Mouse (Mus musculus) natural killer cell, adult 2 months (primary cell): Measurements from ENCODE around the gene Rangap1.

Experiments
- DNase-seq, 2 experiments: peaks; one replicate each; pipeline ENCODE4 v3.0.0; 2022; ENCODE audit warnings: low spot score in 2 of 2

Gene Rangap1

DNA sequence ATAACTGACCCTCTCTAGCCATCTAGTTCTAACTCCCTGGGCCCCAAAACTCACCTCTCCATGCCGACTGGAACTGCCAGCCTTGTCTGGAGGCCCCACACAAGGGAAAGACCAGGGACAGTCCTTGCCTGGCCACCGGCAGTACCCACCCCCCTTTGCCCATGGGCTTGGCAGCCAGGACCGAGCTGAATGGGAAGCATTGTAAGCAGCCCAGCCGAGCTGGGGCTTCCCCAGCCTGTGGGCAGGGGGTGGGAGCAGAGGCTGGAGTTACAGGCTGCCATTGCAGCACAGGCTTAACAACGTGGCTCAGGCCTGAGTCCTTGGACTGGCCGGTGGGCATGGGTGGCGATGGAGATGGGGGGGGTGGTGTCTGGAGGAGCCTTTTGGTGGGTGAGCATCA, 48.2 kb downstream of the Rangap1 start, which contains the start of gene Chadl:
Gene Chadl (minus strand): TSS at position 113 of the 400 bp plus-strand sequence.
- no peak for DNase-seq

DNA sequence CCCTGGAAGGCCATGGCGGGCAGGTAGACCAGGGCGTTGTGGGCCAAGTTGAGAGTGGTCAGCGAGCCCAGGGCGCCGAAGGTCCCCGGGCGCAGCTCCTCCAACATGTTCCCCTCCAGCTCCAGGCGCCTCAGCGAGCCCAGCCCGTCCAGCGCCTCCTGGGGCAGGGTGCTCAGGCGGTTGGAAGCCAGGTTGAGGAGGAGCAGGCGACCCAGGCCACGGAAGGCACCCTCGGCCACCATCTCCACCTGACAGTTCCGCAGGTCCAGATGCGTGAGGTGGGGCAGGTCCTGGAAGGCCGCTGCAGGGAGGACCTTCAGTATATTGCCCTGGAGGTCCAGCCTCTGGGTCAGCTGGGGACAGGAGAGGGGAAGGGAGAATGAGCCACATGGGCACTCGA, 50.4 kb downstream of the Rangap1 start:
- DNase-seq = no peak

DNA sequence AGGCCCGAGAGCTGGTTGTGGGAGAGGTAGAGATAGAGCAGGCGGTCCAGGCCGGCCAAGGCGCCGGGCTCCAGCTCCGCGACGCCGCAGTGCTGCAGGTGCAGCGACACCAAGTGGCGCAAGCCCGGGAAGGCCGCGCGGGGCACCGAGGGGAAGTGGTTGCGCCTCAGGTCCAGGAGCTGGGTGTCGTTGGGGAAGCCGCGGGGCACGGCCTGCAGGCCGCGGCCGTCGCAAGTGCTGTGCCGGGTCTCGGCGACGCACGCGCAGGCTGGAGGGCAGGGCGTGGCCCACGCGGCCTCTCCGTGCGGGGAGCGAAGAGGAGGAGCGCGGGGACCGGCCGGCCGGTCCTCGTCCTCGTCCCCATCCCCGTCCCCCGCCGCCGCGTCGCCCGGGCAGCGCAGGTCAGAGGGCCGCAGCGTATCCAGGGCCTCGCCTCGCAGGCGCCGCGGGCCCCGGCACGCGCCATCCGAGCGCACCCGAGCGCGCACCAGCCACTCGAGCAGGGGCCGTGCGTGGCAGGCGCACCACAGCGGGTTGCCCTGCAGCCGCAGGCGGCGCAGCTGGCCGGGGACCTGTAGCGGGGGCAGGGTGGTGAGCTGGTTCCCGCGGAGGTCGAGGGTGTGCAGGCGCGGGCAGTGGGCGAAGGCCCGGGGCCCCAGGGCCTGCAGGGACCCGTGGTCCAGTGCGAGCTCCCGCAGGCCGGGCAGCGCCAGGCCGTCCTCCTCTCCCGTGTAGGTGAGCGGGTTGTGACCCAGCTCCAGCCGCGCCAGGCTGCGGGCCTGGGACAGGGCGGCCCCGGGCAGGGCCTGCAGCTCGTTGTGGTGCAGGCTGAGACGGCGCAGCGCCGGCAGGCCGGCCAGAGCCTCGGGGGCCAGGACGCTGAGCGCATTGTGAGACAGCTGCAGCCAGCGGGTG, 51.1 kb downstream of the Rangap1 start:
- peak; percentile 63 to 80 for DNase-seq

DNA sequence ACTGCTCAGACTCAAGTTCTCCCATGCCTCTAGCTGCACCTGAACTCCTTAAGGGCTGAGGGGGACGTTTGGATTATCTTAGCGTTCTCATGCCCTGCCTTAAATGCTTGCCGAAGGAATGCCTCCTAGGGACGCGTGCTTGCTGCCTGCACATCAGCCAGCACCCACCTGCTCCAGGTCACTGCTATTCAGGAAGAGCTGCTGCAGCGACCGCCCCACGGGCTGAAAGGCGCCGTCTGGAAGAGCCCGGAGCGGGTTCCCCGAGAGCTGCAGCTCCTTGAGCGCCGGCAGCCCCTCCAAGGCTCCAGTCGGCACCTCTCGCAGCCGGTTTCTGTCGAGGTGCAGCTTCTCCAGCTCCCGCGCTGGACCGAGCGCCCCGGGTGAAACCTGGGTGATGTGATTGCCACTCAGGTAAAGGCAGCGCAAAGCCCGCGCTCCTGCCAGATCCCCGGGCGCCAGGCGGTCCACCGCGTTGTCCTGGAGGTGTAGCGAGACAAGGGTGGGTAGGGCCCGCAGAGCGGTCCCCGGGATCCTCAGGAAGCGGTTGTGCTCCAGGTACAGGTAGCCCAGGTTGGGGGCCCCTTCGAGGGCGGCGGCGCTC, 51.9 kb downstream of the Rangap1 start:
- no peak for DNase-seq

DNA sequence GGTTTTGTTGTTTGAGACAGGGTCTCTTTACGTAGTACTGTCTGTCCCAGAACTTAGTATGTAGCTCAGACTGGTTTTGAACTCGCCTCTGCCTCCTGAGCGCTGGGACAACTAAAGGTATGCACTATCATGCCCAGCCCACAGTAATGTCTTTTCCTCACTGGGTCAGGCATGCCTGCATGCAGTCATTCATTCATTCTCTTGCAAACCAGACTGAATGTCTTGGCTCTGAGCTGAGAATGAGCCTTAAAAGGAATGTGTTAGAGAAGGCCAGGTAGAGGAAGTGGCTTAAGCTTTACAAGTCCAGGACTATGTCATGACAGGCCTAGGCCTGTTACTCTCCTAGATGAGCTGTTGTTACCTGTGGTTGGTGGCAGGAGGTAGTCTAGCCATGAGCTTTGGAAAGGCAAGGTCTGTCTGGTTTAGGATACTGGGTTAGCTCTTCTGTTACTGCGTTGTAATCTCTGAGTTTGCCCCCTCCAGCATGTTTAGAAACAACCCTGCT, 65.0 kb downstream of the Rangap1 start:
- DNase-seq = no peak

DNA sequence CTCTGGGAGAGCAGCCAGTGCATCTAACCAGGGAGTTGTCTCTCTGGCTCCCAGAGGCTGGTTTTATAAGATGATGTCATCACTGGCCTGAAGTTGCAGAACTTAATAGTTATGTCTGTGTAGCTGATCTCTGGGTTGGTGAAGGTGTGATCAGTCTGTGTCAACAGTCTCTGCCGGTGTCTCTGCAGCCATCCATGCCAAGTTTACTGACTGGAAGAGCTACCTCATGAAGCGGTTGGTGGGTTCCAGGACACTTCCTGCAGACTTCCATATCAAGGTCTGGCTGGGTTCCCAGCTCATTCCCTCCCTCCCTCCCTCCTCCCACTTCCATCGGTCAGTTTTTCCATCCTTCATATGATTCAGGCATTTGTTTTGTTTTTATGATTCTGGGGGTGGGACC, 68.7 kb downstream of the Rangap1 start:
- DNase-seq = no peak

DNA sequence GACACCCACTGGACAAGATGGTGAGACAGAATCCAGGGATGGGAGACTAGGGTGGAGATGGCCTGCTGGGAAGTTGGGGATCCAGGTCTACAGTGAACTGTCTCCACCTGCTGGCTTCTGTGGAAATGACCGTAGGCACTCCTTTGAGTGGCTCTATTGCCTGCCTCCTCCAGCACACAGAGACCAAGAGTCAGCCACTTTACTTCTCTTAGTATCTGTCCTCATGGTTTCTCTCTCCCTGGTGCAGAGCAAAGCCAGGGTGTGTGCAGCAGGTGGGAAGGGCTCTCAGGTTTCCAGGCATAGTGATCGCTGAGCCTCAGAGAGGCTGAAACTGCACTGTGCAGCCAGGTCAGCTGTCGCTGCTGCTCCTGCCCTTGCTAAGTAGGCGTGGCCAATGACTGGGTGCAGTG, 75.1 kb downstream of the Rangap1 start:
- no peak for DNase-seq

DNA sequence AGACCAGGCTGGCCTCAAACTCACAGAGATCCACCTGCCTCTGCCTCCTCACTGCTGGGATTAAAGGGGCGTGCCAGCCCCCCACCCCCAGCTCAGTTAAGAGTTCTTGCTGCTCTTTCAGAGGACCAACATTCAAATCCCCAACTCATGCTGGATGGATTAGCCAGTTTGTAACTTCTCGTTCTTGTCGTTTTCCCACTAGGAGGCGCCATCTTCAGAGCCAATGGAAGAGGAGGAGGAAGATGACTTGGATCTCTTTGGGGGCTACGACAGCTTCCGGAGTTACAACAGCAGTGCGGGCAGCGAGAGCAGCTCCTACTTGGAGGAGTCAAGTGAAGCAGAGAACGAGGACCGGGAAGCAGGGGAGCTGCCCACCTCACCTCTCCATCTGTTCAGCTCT, 78.4 kb downstream of the Rangap1 start:
- no peak for DNase-seq

DNA sequence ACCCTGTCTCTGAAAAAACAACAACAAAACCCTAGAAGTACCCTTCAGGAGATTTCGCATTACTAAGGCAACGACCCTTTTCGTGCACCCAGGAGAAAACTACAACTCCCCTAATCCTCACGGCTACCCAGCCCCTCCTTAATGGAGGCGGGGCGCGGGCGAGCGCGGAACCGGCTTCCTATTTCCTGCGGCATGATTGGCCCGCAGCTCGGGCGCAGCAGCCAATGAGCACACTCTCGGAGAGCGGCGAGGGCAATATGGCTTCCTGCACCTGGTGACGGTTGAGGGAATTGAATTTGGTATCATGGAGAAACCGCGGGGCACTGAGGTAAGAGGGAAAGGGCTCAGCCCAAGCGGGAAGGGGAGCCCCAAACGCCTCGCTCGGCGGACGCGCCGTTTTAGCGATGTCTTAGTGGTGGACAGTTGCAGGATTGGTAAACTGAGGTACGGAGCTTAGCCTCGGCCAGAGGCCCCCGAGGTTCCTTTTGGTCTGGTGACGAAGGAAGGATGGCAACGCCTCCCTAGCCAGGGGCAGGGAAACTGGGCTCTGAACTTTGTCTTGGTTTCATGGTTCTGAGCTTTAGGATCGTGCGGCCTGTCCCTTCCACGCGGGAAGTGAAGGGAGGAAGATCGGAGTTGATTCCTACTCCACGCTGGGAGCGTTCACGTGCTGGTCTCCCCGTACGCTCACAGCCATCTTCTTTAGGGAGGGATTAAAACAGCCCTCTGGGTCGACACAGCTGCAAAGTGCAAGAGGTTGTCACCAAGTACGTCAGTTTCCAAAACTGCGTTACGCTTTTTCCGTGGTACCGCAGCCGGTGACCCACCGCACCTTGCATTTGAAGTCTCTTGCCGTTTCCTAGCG, 81.4 kb downstream of the Rangap1 start, which contains the start of gene L3mbtl2:
Gene L3mbtl2 (plus strand): TSS at position 193 of the 865 bp plus-strand sequence.
- peak; percentile 79 to 86 for DNase-seq

DNA sequence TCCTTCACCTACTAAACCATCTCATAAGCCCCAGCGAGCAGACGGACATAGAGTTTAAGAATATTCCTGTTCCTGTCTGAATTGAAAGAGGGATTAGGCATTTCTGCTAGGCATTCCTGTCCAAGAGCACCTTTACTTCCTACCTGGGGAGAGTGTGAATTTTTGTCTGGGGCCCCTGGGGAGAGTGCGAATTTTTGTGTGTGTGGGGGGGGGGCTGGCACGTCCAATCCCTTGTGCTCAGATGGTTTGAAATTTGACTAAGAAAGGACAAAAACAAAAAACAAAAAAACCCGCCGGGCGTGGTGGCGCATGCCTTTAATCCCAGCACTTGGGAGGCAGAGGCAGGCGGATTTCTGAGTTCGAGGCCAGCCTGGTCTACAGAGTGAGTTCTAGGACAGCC, 82.0 kb downstream of the Rangap1 start:
- DNase-seq = no peak

DNA sequence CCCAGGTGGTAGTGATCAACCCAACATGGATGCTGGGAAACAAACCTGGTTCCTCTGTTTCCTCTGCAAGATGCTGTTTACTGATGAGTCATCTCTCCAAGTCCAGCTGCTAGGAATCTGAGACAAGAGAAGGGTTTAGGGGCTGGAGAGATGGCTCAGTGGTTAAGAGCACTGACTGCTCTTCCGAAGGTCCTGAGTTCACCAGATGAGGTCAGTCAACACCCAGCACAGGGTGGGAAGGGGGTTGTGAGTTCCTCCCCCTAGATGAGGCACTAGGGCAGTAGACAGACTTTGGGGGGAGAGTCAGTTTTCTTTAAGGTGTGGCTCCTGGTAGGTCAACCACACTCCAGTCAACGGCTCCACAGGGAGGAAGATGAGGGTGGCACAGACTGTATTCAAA, 83.6 kb downstream of the Rangap1 start:
- DNase-seq = no peak
